Mouse (Mus musculus) C2C12 (cell line): ENCODE data around the gene Pomgnt1. TPM values are rescaled to one million over a fixed set of nuclear protein-coding genes. Genes with fewer than 3 reads are reported as not detected.

ENCODE experiments used
- H3K27me3 ChIP-seq: one replicate; pipeline ENCODE4 v1.6.1; 2011; ENCODE audit not compliant: control insufficient read depth, insufficient read depth, insufficient read length
- H3K36me3 ChIP-seq: one replicate; pipeline ENCODE4 v1.6.1; 2011; ENCODE audit not compliant: control insufficient read depth, insufficient read depth
- H3K4me3 ChIP-seq: one replicate; pipeline ENCODE4 v1.5.1; 2011; ENCODE audit warnings: mild to moderate bottlenecking, control low read depth; ENCODE audit not compliant: poor library complexity, insufficient read depth, severe bottlenecking
- H3K79me2 ChIP-seq: one replicate; pipeline ENCODE4 v1.6.1; 2011; ENCODE audit not compliant: control insufficient read depth, insufficient read depth
- H3K79me3 ChIP-seq: one replicate; pipeline ENCODE4 v1.6.1; 2011; ENCODE audit warnings: low read depth, control low read depth
- H3ac ChIP-seq: one replicate; pipeline ENCODE3; 2011; ENCODE audit warnings: low read depth; ENCODE audit not compliant: control insufficient read depth, insufficient read length
- CEBPB ChIP-seq: IDR thresholded peaks from one replicate; pipeline ENCODE4 v1.6.1; 2011; ENCODE audit warnings: low read depth, mild to moderate bottlenecking, control low read depth, moderate library complexity
- CTCF ChIP-seq: IDR thresholded peaks from one replicate; pipeline ENCODE4 v1.5.1; 2011; ENCODE audit not compliant: control insufficient read depth, insufficient read depth, insufficient read length
- FOSL1 ChIP-seq: IDR thresholded peaks from one replicate; pipeline ENCODE4 v1.8.0; 2011; ENCODE audit warnings: mild to moderate bottlenecking, low read length; ENCODE audit not compliant: poor library complexity, insufficient read depth, severe bottlenecking
- MAX ChIP-seq: IDR thresholded peaks from one replicate; pipeline ENCODE4 v1.6.1; 2011; ENCODE audit warnings: mild to moderate bottlenecking, control low read depth
- MYOD1 ChIP-seq: IDR thresholded peaks from one replicate; pipeline ENCODE4 v1.6.1; 2011; ENCODE audit warnings: low read depth; ENCODE audit not compliant: control insufficient read depth, insufficient read length
- MYOG ChIP-seq: IDR thresholded peaks from one replicate; pipeline ENCODE4 v1.6.1; 2011; ENCODE audit not compliant: control insufficient read depth, insufficient read length; ENCODE audit errors: extremely low read depth
- USF1 ChIP-seq: IDR thresholded peaks from one replicate; pipeline ENCODE4 v1.6.1; 2011; ENCODE audit warnings: low read depth, mild to moderate bottlenecking, control low read depth, moderate library complexity
- polyA plus RNA-seq: library from polyadenylated mRNA; unstranded; fragments of >200 nt; fragmentation: generic; extraction: Trizol; gene quantifications from one replicate; pipeline ENCODE4 v1.2.1, GENCODE M21; 2012; ENCODE audit warnings: missing spikeins

Pomgnt1 gene
- polyA plus RNA-seq, 1 experiment = 60.4 TPM

GRCm38 (mm10) chr4:116173072-116173471 lies 49.4 kb downstream of the Pomgnt1 start, which contains the start of the genes 1700042G07Rik and Gm49337:
Gene 1700042G07Rik, plus strand, starts transcription at chr4:116173372.
Gene Gm49337, plus strand, starts transcription at chr4:116173384.
- H3K36me3 ChIP-seq = no peaks in the 10 kb centered on the region
- no peak within 1 kb of the TSS for H3ac ChIP-seq
- H3K27me3 ChIP-seq = no peaks in the 10 kb centered on the region
- TF ChIP-seq MAX (no peak), MYOD1 (no peak), FOSL1 (no peak), MYOG (no peak), CEBPB (no peak), CTCF (no peak), USF1 (no peak)
- H3K4me3 ChIP-seq = no peak within 1 kb of the TSS
- H3K79me3 ChIP-seq = no peaks in the 10 kb centered on the region
- no peaks in the 10 kb centered on the region for H3K79me2 ChIP-seq

GRCm38 (mm10) chr4:116173752-116174151 lies 50.1 kb downstream of the Pomgnt1 start:
- no peaks in the 10 kb centered on the region for H3K79me2 ChIP-seq
- no peaks in the 10 kb centered on the region for H3K79me3 ChIP-seq
- no peak for TF ChIP-seq CTCF
- no peak for TF ChIP-seq CEBPB
- TF ChIP-seq USF1 = no peak
- no peak for TF ChIP-seq MYOD1
- no peak for TF ChIP-seq FOSL1
- TF ChIP-seq MAX = no peak
- no peak for TF ChIP-seq MYOG
- no peaks in the 10 kb centered on the region for H3K36me3 ChIP-seq
- H3K27me3 ChIP-seq = no peaks in the 10 kb centered on the region
- no peak overlapping the region for H3ac ChIP-seq
- no peak overlapping the region for H3K4me3 ChIP-seq

- no peaks in the 10 kb centered on the region for H3K79me2 ChIP-seq
- peak; percentile 58 for TF ChIP-seq USF1
- no peak for TF ChIP-seq FOSL1
- no peak for TF ChIP-seq CEBPB
- no peaks in the 10 kb centered on the region for H3K36me3 ChIP-seq
- no peaks in the 10 kb centered on the region for H3K79me3 ChIP-seq
- H3ac ChIP-seq = no peak overlapping the region
- H3K27me3 ChIP-seq = no peaks in the 10 kb centered on the region
- H3K4me3 ChIP-seq = no peak overlapping the region
These were observed 51.0 kb downstream of the Pomgnt1 start for GRCm38 (mm10) chr4:116174466-116175116.

- Histone ChIP-seq H3K79me3 (no peaks in the 10 kb centered on the region), H3K4me3 (no peak overlapping the region), H3ac (no peak overlapping the region), H3K36me3 (no peaks in the 10 kb centered on the region), H3K27me3 (no peaks in the 10 kb centered on the region), H3K79me2 (no peaks in the 10 kb centered on the region)
- TF ChIP-seq FOSL1 = no peak
- TF ChIP-seq MYOD1 = no peak
- no peak for TF ChIP-seq MAX
- TF ChIP-seq CTCF = no peak
- no peak for TF ChIP-seq USF1
- TF ChIP-seq MYOG = no peak
- no peak for TF ChIP-seq CEBPB
These were observed 51.5 kb downstream of the Pomgnt1 start for GRCm38 (mm10) chr4:116175136-116175535.

- no peaks in the 10 kb centered on the region for H3K36me3 ChIP-seq
- no peak overlapping the region for H3K4me3 ChIP-seq
- no peaks in the 10 kb centered on the region for H3K79me2 ChIP-seq
- TF ChIP-seq MYOD1 = no peak
- no peak for TF ChIP-seq MAX
- no peak for TF ChIP-seq FOSL1
- TF ChIP-seq USF1 = no peak
- TF ChIP-seq MYOG = no peak
- TF ChIP-seq CTCF = no peak
- TF ChIP-seq CEBPB = no peak
- no peaks in the 10 kb centered on the region for H3K27me3 ChIP-seq
- H3K79me3 ChIP-seq = no peaks in the 10 kb centered on the region
- no peak overlapping the region for H3ac ChIP-seq
These were observed 52.3 kb downstream of the Pomgnt1 start for GRCm38 (mm10) chr4:116175711-116176542.
